Mouse (Mus musculus) limb, embryonic 10.5 days (tissue): Measurements from ENCODE around the gene Hus1b. TPM values are rescaled to one million over a fixed set of nuclear protein-coding genes. Genes with fewer than 3 reads are reported as not detected.

Experiments
- DNase-seq: peaks from one replicate; pipeline ENCODE4 v3.0.0-alpha.2; 2017; ENCODE audit warnings: low spot score
- H3K27ac ChIP-seq: fragments of 300-500 bp; sonication (generic); 2 replicates; pipeline ENCODE4 v1.5.1; 2016; ENCODE audit warnings: mild to moderate bottlenecking
- H3K27me3 ChIP-seq: fragments of 300-500 bp; sonication (generic); 2 replicates; pipeline ENCODE4 v1.6.1; 2016; ENCODE audit warnings: low read depth, mild to moderate bottlenecking; ENCODE audit not compliant: poor library complexity, severe bottlenecking
- H3K36me3 ChIP-seq: fragments of 300-500 bp; sonication (generic); 2 replicates; pipeline ENCODE4 v1.6.1; 2016; ENCODE audit warnings: mild to moderate bottlenecking, moderate library complexity
- H3K4me1 ChIP-seq: fragments of 300-500 bp; sonication (generic); 2 replicates; pipeline ENCODE4 v1.6.1; 2016
- H3K4me3 ChIP-seq: fragments of 300-500 bp; sonication (generic); 2 replicates; pipeline ENCODE4 v1.5.1; 2016; ENCODE audit warnings: mild to moderate bottlenecking, moderate library complexity
- H3K9me3 ChIP-seq: fragments of 300-500 bp; sonication (generic); replicated peaks from 2 replicates; pipeline ENCODE4 v1.6.1; 2016; ENCODE audit warnings: mild to moderate bottlenecking
- whole genome bisulfite sequencing: fragments of 180-500 bp; shearing (Covaris S2); methylation state at CpG from one replicate; pipeline ENCODE4 v1.1.7; 2016; 5-methylcytosine and 5-hydroxymethylcytosine counted together
- polyA plus RNA-seq: library from polyadenylated mRNA; unstranded; fragments of >200 nt; fragmentation: Nextera tagmentation; extraction: Ambion mirVana; gene quantifications from 2 replicates; pipeline ENCODE4 v1.2.1, GENCODE M21; 2016

Gene Hus1b
- polyA plus RNA-seq, 1 experiment from 2014 or later, result not detected

DNA sequence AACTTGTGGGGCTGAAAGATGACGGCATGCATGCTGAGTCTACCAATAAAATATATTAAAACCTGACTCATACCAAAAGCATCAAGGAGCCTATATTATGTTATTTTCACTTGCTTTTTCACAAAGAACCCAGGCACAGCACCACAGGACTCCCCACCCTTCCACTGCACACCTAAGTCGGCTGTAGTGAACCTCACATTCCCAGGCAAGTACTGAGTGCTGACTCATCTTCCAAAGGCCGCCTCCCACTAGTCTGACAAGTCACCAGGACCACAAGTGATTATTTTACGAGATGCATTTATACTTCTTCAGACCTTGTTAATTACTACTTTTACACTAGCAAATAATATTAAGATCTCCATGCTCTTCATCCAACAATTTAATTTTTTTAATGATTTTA is 15.9 kb downstream of the Hus1b start:
- no peak overlapping the region for H3K27ac ChIP-seq
- no peaks in the 10 kb centered on the region for H3K27me3 ChIP-seq
- no peak for DNase-seq
- H3K4me3 ChIP-seq, result no peak overlapping the region
- no peaks in the 10 kb centered on the region for H3K9me3 ChIP-seq
- 83% methylated on average over 4 of the region's 4 CpGs for WGBS
- no peaks in the 10 kb centered on the region for H3K4me1 ChIP-seq
- H3K36me3 ChIP-seq, result 0 out of 2 replicates have a peak, but pooled peaks cover 5% of the 10 kb centered on the region

DNA sequence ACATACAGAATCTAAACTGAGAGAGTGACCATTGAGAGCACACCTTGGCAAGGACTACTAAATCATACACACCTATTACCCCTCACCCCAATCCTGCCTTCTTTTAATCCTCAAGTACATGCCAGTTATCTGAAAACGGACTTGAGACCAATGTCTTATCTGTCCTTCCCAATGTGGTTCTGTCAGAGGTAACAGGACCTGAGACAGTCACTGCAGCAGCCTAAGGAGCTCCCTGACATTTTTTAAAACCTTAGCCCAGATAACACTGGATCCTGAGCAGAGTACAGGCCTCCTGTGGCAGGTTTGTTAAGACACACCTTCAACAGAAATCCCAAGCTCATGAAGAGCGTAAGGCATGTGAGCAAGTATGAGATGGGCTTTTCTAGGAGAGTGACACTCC is 18.4 kb downstream of the Hus1b start:
- H3K36me3 ChIP-seq, result peaks cover 5% of the 10 kb centered on the region; the same call in 1 of the 2 replicates
- no peak overlapping the region for H3K27ac ChIP-seq
- H3K9me3 ChIP-seq, result no peaks in the 10 kb centered on the region
- H3K4me1 ChIP-seq, result no peaks in the 10 kb centered on the region
- no peak overlapping the region for H3K4me3 ChIP-seq
- 92% methylated on average over 2 of the region's 2 CpGs for WGBS
- no peaks in the 10 kb centered on the region for H3K27me3 ChIP-seq
- no peak for DNase-seq

DNA sequence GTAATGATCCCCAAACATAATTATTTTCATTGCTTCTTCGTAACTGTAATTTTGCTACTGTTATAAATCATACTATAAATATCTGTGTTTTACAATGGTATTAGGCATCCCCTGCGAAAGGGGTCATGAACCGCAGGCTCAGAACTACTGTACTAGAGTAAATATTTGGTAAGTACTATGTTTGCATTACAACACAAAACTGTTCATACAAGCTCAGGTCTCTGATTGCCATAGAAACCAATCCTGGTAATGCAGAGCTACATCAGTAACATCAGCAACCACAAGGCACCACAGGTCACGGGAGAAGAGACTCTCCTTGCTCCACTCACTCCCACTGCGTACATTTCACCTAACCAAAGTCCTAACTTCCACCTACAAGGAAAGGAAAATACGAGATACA is 23.3 kb downstream of the Hus1b start:
- 95% methylated on average over 6 of the region's 6 CpGs for WGBS
- Histone ChIP-seq H3K36me3 (peaks cover 3% of the 10 kb centered on the region; the same call in 1 of the 2 replicates), H3K4me3 (no peak overlapping the region), H3K27me3 (no peaks in the 10 kb centered on the region), H3K4me1 (peaks cover 3% of the 10 kb centered on the region; the same call in 1 of the 2 replicates), H3K27ac (no peak overlapping the region), H3K9me3 (no peaks in the 10 kb centered on the region)
- no peak for DNase-seq

DNA sequence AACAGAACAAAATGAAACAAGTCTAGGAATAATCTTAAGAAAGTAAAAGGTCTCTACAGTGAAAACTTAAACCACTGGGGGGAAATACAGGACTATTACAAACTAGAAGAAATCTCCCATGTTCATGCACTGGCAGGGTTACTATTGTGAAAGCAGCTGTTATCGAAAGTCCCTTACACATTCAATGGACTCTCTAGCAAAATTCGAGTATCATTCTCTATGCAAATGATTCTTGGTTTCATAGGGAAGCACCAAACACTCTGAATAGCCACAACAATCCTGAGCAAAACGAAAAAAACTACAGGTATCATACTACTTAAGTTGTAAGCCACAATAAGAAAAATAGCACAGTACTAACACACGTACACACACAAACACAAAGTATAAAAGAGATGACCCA is 25.6 kb downstream of the Hus1b start:
- no peak for DNase-seq
- peaks cover 3% of the 10 kb centered on the region; the same call in 1 of the 2 replicates for H3K4me1 ChIP-seq
- peaks cover 3% of the 10 kb centered on the region; the same call in 1 of the 2 replicates for H3K36me3 ChIP-seq
- WGBS, result 85% methylated on average over 4 of the region's 4 CpGs
- H3K27ac ChIP-seq, result no peak overlapping the region
- no peaks in the 10 kb centered on the region for H3K9me3 ChIP-seq
- H3K27me3 ChIP-seq, result no peaks in the 10 kb centered on the region
- H3K4me3 ChIP-seq, result no peak overlapping the region

DNA sequence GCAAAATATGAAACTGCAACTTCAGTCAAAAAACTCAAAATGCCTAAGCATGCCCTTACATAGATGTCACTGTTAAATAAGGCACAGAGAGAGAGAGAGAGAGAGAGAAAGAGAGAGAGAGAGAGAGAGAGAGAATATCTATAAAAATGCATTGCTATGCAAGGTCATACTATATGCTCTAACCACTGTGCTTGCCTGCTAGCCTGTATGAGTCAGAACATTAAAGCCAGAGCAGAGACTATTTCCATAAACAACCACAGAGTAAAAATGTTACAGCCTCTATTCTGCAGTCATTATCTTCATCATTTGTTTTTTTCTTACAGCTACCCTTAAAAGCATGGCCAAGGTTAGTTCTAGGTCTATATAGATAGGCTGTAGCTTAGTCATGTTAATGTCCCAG is 33.8 kb downstream of the Hus1b start:
- H3K9me3 ChIP-seq, result no peaks in the 10 kb centered on the region
- no peak overlapping the region for H3K27ac ChIP-seq
- H3K4me1 ChIP-seq, result peaks cover 6% of the 10 kb centered on the region
- H3K4me3 ChIP-seq, result no peak overlapping the region
- no peaks in the 10 kb centered on the region for H3K27me3 ChIP-seq
- DNase-seq, result no peak
- no peaks in the 10 kb centered on the region for H3K36me3 ChIP-seq

DNA sequence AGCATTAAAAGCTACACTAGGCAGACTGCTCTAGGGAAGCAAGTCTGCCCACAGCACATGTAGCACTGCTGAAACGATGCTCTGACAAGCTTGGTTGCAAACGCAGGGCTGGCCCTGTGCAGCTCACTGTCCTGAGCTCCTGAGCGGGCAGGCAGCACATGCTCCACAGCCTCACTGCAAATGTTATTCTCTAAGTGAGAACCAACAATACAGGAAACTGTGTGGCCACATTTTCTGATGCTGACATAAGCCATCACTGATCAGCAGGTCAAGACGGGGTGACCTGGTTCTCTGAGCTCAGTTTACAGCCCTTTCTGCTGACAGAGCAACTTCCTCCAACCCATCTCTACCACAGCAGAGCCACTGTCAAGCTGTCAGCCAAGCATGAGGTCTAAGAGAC is 34.5 kb downstream of the Hus1b start:
- Histone ChIP-seq H3K36me3 (no peaks in the 10 kb centered on the region), H3K4me1 (peaks cover 6% of the 10 kb centered on the region), H3K9me3 (no peaks in the 10 kb centered on the region), H3K4me3 (no peak overlapping the region), H3K27me3 (no peaks in the 10 kb centered on the region), H3K27ac (no peak overlapping the region)
- no peak for DNase-seq
- WGBS, result 21% methylated on average over 4 of the region's 4 CpGs

DNA sequence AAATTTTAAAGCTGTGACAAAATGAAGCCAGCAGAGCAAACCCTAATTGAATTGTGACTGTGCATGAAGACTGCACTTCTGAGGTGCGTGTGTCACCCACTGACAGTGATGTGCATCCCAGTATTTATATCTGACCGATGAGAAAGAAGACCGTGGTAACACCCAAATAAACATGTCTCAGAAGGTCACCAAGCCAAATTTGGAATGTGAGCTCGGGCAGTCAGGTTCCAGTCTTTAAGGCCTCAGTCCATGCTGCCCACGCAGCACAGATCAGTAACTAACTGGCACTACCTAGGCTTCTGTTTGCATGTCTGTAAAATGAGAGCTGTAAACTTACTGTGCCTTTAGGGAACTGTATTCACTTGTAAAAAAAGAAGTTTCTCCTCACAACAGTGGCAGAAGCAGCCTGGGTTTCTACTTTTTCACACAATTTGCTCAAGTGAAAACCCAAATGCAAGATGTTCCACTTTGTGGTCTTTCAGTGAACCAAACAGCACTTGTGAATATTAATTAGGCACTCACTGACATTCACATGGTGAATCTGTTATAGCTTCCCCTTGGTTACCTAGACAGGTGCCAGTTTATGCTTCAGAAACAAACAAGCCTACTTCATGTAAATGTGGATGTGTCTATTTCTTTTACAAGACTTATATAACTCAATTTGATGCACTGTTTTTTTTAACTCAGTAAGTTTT is 35.5 kb downstream of the Hus1b start:
- DNase-seq, result no peak
- H3K4me1 ChIP-seq, result peaks cover 6% of the 10 kb centered on the region
- WGBS, result 84% methylated on average over 5 of the region's 5 CpGs

DNA sequence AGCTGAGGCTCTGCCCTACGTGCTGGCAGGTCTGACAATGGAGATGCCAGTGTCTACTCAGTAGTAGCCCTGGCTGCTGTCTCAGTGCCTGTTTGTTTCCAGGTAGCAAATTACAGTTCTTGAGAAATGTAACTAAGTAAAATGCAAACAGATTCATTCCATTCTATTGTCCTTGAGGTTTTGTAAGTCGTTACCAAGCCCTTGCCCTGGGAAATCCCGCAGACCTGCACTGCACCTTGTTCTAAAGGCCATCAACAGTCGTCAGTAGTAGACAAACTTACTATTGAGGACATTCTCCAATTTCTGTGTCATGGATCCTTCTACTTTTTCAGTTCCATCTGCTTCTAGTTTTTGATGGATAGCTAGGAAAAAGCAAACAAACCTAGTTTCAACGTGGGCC is 36.7 kb downstream of the Hus1b start:
- Histone ChIP-seq H3K36me3 (no peaks in the 10 kb centered on the region), H3K4me1 (peaks cover 6% of the 10 kb centered on the region), H3K9me3 (no peaks in the 10 kb centered on the region), H3K27ac (no peak overlapping the region), H3K27me3 (no peaks in the 10 kb centered on the region), H3K4me3 (no peak overlapping the region)
- DNase-seq, result no peak
- WGBS, result 86% methylated on average over 5 of the region's 5 CpGs

More for the DNA sequence above, 35.5 kb downstream of the Hus1b start:
- Histone ChIP-seq H3K27ac (no peak overlapping the region), H3K4me3 (no peak overlapping the region), H3K27me3 (no peaks in the 10 kb centered on the region), H3K36me3 (no peaks in the 10 kb centered on the region), H3K9me3 (no peaks in the 10 kb centered on the region)

DNA sequence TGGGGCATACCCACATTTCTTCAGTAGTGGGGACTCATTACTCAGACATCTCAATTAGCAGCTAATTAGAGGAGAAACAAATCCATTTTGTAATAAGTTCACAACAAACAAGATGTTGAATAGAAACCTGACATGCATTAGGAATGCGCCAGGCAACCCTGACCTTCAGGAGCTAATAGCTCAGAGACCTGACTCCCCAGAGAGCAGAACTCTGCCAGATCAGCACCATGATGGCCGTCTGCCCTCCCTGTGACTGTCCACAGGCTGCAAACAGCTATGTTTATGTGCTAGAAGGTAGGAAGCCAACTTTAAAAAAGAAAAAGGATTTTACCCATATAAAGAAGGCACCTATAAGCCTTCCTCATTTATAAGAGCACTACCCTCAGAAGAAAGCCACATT is 45.3 kb downstream of the Hus1b start:
- WGBS, result 35% methylated on average over 2 of the region's 2 CpGs
- Histone ChIP-seq H3K27ac (no peak overlapping the region), H3K9me3 (no peaks in the 10 kb centered on the region), H3K27me3 (no peaks in the 10 kb centered on the region), H3K4me3 (no peak overlapping the region), H3K4me1 (peaks cover 9% of the 10 kb centered on the region), H3K36me3 (peaks cover 15% of the 10 kb centered on the region)
- no peak for DNase-seq

DNA sequence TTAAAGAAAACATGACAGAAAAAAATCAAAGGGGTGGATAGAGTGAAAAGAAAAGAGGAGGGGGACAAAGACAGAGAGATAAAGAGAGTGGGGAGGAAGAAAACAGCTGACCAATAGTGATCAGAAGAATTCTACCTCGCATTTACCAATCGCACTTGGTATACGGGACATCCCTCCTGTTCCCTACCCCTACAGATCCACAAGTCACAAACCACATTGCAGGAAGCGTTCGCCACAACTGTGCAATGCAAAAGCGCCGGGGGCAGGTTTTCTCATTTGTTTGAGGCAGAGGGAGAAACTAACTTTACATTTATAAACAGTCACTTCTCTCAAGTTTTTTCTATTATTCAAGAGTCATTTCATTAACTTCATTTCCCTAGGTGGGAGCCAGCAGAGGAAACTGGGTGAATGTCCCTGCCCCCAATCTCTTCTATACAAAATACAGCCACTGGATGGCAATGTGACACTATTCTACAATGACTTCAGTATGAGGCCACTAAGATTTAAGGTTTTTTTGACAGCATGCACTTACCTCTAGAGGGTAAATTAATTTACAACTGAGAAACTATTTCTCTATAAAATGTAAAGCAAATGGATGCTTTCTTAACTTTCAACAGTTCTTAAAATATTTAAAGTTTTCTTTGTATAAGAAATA is 46.0 kb downstream of the Hus1b start:
- Histone ChIP-seq H3K27me3 (no peaks in the 10 kb centered on the region), H3K9me3 (no peaks in the 10 kb centered on the region), H3K36me3 (peaks cover 15% of the 10 kb centered on the region), H3K4me3 (no peak overlapping the region), H3K4me1 (peaks cover 9% of the 10 kb centered on the region), H3K27ac (no peak overlapping the region)
- 89% methylated on average over 7 of the region's 7 CpGs for WGBS
- DNase-seq, result no peak

Other genes with a start within 250 kb of the Hus1b start
- gene Irf4, start 198.5 kb downstream of the Hus1b start, polyA plus RNA-seq, result not detected in 2 replicates
- gene Exoc2, start 26.3 kb upstream of the Hus1b start, polyA plus RNA-seq, result 25.2 and 31.1 TPM in 2 replicates
- 0.11 TPM in 1 of 2 replicates, not detected in the other for gene Gm5447, start 26.4 kb upstream of the Hus1b start, polyA plus RNA-seq